Mouse (Mus musculus) spleen, adult 2 months (tissue): Measurements from ENCODE around the gene Gm20388. TPM values are rescaled to one million over a fixed set of nuclear protein-coding genes. Genes with fewer than 3 reads are reported as not detected.

ENCODE experiments used
- DNase-seq, 2 experiments: peaks; one replicate each; pipeline versions ENCODE4 v3.0.0 to v3.0.0-alpha.2; 2012 to 2021; ENCODE audit warnings: low spot score in 2 of 2, low read depth in 1 of 2
- H3K27ac ChIP-seq: fragments of 200-500 bp; 2 replicates; pipeline ENCODE4 v1.5.1; 2012; ENCODE audit warnings: low read length, inconsistent platforms; ENCODE audit not compliant: insufficient read depth
- H3K27me3 ChIP-seq: fragments of 200-500 bp; 2 replicates; pipeline ENCODE4 v1.6.1; 2012; ENCODE audit warnings: mild to moderate bottlenecking, moderate library complexity, low read length, inconsistent platforms; ENCODE audit not compliant: control insufficient read depth, insufficient read depth
- H3K36me3 ChIP-seq: fragments of 200-500 bp; 2 replicates; pipeline ENCODE4 v1.6.1; 2012; ENCODE audit warnings: mild to moderate bottlenecking, low read length, inconsistent platforms; ENCODE audit not compliant: control insufficient read depth, insufficient read depth
- H3K4me1 ChIP-seq: fragments of 200-500 bp; 2 replicates; pipeline ENCODE4 v1.6.1; 2011; ENCODE audit warnings: inconsistent platforms; ENCODE audit not compliant: control insufficient read depth, insufficient read depth, insufficient read length
- H3K4me3 ChIP-seq: fragments of 200-500 bp; 2 replicates; pipeline ENCODE4 v1.5.1; 2011; ENCODE audit warnings: mild to moderate bottlenecking, inconsistent platforms; ENCODE audit not compliant: insufficient read depth, insufficient read length; ENCODE audit errors: extremely low read depth
- CTCF ChIP-seq: fragments of 200-500 bp; IDR thresholded peaks from 2 replicates; pipeline ENCODE4 v1.5.1; 2011; ENCODE audit warnings: mild to moderate bottlenecking, inconsistent platforms; ENCODE audit not compliant: insufficient read depth, insufficient read length, insufficient replicate concordance; ENCODE audit errors: extremely low read depth
- POLR2A ChIP-seq: fragments of 200-500 bp; IDR thresholded peaks from 2 replicates; pipeline ENCODE4 v1.6.1; 2011; ENCODE audit warnings: low read depth, low read length, inconsistent platforms
- WGBS: fragments of 180-500 bp; shearing (Covaris S2); methylation state at CpG from one replicate; pipeline ENCODE4 v1.1.7; 2018; 5-methylcytosine and 5-hydroxymethylcytosine counted together
- polyA plus RNA-seq: library from polyadenylated mRNA; depleted of rRNA; stranded (reverse); fragments of >200 nt; gene quantifications from 2 replicates; pipeline ENCODE4 v1.2.3, GENCODE M21; 2012

The Gm20388 gene
- polyA plus RNA-seq, 1 experiment: 26.1 TPM

DNA sequence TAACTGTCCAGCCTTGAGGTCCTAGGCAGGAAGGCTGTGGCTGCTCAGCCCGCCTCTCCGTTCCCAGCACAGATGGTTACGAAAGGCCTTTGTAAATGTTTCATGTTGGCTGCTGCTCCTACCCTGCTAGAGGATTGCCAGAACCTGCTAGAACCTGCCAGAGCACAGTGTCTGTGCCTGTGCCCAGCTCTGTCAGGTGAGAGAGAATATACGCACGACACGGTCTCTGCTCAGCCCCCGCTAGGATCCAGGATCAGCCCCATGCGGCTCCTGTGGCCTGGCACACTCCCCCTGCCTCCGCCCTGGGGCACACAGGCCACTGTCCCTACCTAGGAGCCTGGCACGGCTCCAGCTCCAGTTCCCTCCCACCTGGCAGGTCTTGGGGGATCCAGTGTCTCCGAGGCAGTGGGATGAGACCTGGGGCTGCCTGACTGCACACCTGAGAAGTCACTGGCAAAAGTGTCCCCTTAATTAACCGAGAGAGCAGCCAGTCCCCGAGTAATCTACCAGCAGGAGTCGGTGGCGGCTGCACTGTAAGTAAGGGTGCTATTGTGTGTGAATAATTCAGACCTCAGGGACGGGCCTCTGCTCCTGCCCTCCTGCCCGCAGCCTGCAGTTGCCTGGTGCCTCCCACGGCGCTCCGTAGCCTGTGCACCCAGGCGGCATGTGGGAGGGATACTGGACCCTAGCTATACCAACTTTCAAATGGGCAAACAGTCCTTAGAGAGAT lies 527.2 kb downstream of the Gm20388 start:
- WGBS: 91% methylated on average over 21 of the region's 21 CpGs
- H3K36me3 ChIP-seq: no peaks in the 10 kb centered on the region
- H3K4me3 ChIP-seq: no peak overlapping the region
- peaks cover 10% of the 10 kb centered on the region; the same call in 1 of the 2 replicates for H3K4me1 ChIP-seq
- H3K27ac ChIP-seq: no peak overlapping the region
- no peak for DNase-seq
- TF ChIP-seq POLR2A: no peak
- TF ChIP-seq CTCF: no peak
- H3K27me3 ChIP-seq: no peaks in the 10 kb centered on the region

DNA sequence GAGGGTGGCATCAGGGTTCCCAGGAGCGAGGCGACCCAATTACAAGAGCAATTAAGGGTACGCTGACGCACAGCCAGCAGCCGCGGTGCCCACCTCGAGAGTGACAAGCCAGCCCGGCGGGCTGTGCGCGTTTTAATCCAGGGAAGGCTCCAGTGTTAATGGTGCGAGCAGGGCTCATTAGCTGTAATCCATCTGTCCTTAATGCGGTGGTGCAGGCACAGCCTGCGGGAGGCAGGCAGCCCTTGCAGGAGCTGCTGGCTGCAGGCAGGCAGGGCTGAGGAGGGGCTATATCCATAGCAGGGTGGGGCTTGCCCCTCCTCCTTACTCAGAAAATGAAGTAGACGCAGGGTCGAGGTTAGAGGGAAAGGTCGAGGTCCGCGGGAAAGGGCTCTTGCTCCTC lies 528.7 kb downstream of the Gm20388 start:
- Histone ChIP-seq H3K4me3 (no peak overlapping the region), H3K27ac (no peak overlapping the region), H3K4me1 (peaks cover 10% of the 10 kb centered on the region; the same call in 1 of the 2 replicates), H3K36me3 (no peaks in the 10 kb centered on the region), H3K27me3 (no peaks in the 10 kb centered on the region)
- TF ChIP-seq POLR2A (no peak), CTCF (no peak)
- 89% methylated on average over 19 of the region's 19 CpGs for WGBS
- no peak for DNase-seq

DNA sequence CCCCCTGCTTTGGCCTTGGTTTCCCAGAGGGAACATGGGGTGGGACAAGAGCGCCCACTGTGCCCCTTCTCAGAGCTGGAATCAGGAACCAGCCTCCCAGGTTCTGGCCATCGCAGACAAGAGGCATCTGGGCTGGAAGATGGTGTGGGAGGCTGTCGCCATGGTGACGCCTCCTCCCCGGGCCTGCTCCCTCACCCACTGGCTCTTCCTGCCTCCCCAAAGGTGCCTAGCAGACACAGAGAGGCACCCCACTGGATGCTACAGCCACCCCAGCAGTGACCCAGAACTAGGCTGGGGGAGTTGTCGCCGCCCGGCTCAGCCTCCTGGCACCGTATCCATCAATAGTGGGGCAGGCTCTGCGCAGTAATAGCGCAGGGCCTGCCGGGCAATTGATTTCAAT lies 530.1 kb downstream of the Gm20388 start:
- peaks cover 10% of the 10 kb centered on the region; the same call in 1 of the 2 replicates for H3K4me1 ChIP-seq
- H3K27ac ChIP-seq: no peak overlapping the region
- 87% methylated on average over 12 of the region's 12 CpGs for WGBS
- H3K27me3 ChIP-seq: no peaks in the 10 kb centered on the region
- no peak for TF ChIP-seq POLR2A
- TF ChIP-seq CTCF: no peak
- no peaks in the 10 kb centered on the region for H3K36me3 ChIP-seq
- no peak for DNase-seq
- H3K4me3 ChIP-seq: no peak overlapping the region

DNA sequence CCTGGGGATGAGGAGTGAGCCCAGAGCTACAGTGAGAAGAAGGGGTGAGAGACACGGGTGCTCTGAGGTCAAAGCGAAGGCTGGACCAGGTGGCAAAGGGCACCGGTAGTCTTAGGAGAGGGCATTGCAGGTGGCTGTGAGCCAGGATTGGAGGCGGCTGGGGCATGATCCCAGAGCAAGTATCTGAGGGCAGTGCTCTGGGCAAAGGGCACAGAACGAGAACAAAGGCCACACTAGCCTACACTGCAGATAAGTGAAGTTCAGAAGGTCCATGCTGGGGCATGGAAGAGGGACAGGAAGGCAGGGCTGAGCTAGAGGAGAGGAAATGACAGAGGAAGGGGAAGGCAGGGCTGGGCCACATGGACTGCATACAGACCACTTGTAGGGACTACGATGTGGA lies 531.0 kb downstream of the Gm20388 start:
- Histone ChIP-seq H3K36me3 (no peaks in the 10 kb centered on the region), H3K4me1 (peaks cover 3% of the 10 kb centered on the region; the same call in 1 of the 2 replicates), H3K27ac (no peak overlapping the region), H3K4me3 (no peak overlapping the region), H3K27me3 (no peaks in the 10 kb centered on the region)
- DNase-seq: no peak
- TF ChIP-seq POLR2A: no peak
- no peak for TF ChIP-seq CTCF
- WGBS: 61% methylated on average over 6 of the region's 6 CpGs

DNA sequence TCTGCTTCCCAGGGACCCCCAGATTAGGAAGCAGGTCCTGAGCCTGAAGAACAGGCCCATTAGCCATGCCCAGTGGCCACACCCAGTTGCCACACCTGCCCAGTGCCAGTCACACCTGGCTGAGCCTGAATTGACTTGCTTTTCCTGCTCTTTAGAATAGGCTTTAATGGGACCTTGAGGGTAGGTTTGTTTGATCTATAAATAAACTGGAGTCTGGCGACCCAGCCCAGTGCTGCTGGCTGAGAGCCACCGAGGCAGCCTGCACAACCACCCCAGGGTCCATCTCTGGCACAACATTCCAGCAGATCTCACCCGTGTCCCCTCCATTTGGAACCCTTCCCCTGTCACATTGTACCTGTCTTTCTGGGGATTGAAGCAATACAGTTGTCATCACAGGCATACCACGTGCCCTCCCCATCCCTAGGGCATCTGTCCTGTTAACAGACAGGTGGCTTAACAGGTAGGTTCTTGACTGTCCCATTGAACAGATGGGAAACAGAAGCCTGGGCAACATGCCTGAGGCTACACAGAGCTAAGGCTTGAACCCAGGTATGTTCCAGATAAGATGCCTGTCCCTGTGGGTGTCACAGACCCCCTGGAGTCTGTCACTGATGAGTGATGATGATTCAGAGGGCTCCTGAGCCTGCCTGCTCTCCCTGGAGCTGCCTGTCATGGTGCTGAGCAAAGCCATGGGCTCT lies 531.8 kb downstream of the Gm20388 start:
- Histone ChIP-seq H3K27ac (no peak overlapping the region), H3K27me3 (no peaks in the 10 kb centered on the region), H3K4me3 (no peak overlapping the region), H3K36me3 (no peaks in the 10 kb centered on the region), H3K4me1 (no peaks in the 10 kb centered on the region)
- TF ChIP-seq POLR2A (no peak), CTCF (no peak)
- no peak for DNase-seq
- WGBS: 57% methylated on average over 4 of the region's 4 CpGs

DNA sequence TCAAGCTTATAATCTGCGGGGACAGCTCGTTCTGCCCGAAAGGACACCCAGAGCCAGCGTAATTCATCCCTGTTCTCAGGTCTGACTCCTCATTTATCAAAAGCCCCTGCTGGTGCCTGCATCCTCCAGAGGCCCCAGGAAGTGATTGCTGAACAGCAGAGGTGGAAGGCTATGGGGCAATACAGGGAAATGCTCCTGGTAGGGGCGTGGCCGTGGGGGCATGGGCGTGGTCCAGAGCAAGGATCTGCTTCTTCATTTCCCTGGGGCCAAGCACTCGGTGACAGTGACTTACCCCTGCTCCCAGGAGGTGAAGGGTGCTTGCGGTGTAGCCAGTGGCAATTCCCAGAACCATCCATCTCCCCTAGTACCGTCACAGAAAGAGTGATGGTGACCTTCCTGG lies 534.6 kb downstream of the Gm20388 start:
- H3K27ac ChIP-seq: no peak overlapping the region

DNA sequence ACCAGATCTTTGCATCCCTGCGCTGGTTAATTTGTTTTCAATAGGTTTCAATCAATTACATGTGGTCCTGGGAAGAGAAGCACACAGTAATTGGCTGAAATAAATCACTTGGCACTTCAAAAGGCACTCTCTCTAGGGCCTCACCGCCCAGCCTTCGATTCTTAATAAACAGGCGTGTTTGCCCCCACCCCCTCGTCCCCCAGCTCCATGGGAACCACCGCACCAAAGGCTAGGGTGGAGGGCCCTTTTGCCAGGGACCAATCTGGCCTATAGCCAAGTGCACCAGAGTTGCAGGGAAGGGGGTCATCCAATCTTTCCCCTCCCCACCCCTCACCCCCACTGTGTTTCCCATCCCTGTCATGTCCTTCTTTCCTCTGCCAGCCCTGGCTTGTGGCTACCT lies 537.5 kb downstream of the Gm20388 start:
- 90% methylated on average over 6 of the region's 6 CpGs for WGBS
- H3K27ac ChIP-seq: no peak overlapping the region
- H3K4me1 ChIP-seq: no peaks in the 10 kb centered on the region
- TF ChIP-seq POLR2A (no peak), CTCF (no peak)
- DNase-seq: no peak
- H3K36me3 ChIP-seq: no peaks in the 10 kb centered on the region
- H3K27me3 ChIP-seq: no peaks in the 10 kb centered on the region
- no peak overlapping the region for H3K4me3 ChIP-seq

More for the DNA sequence above, 534.6 kb downstream of the Gm20388 start:
- H3K36me3 ChIP-seq: no peaks in the 10 kb centered on the region
- H3K4me1 ChIP-seq: no peaks in the 10 kb centered on the region
- DNase-seq: no peak
- H3K27me3 ChIP-seq: no peaks in the 10 kb centered on the region
- WGBS: 66% methylated on average over 10 of the region's 10 CpGs
- TF ChIP-seq CTCF (no peak), POLR2A (no peak)
- no peak overlapping the region for H3K4me3 ChIP-seq
